Mouse (Mus musculus) kidney, postnatal 36 days (tissue): ENCODE measurements around the gene 1700011L22Rik.

Source experiments
- DNase-seq, 2 experiments: peaks; one replicate each; pipeline ENCODE4 v3.0.0; 2021 to 2022; ENCODE audit warnings: mixed read lengths in 2 of 2

1700011L22Rik gene

DNA sequence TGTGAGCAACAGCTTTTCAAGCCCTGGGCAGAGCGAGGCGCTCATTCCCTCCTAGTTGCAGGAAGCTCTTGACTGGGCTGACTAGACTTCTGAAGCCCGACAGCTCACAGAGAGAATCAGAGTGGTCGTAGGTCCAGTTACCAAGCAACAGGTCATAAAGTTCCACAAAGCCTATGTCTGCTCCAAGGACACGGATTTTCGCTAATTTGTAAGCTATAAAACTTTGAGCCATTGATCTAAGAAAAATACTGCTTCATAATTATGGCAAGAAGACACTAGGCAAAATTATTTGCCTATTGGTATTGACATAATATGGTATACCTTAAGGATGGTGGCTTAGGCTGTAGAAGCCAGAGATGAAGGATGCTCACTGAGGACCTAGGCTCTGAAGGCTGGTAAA lies at the start of gene 1700011L22Rik:
Gene 1700011L22Rik, minus strand, starts transcription at position 101 of the 400 bp plus-strand sequence.
- no peak for DNase-seq

DNA sequence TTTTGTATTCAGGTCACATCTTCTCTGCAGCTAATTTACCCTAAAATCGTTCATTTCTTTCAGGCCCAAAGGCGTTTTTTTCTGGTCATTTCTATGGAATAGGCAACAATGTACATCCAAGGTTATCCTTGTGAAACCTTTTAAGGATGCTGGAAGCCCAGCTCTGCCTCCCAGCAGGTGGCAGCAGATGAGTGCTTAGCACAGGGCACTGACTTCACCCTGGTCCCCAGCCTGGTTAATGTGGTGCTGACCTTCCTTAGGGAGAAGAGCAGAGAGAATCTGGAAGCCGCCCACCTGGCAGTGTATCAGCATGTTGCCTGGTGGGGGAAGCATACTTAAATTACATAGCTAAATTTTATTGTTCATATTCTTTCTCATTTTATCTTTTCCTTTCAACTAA lies 49.4 kb upstream of the 1700011L22Rik start:
- DNase-seq, result peak; percentile 78 to 92

DNA sequence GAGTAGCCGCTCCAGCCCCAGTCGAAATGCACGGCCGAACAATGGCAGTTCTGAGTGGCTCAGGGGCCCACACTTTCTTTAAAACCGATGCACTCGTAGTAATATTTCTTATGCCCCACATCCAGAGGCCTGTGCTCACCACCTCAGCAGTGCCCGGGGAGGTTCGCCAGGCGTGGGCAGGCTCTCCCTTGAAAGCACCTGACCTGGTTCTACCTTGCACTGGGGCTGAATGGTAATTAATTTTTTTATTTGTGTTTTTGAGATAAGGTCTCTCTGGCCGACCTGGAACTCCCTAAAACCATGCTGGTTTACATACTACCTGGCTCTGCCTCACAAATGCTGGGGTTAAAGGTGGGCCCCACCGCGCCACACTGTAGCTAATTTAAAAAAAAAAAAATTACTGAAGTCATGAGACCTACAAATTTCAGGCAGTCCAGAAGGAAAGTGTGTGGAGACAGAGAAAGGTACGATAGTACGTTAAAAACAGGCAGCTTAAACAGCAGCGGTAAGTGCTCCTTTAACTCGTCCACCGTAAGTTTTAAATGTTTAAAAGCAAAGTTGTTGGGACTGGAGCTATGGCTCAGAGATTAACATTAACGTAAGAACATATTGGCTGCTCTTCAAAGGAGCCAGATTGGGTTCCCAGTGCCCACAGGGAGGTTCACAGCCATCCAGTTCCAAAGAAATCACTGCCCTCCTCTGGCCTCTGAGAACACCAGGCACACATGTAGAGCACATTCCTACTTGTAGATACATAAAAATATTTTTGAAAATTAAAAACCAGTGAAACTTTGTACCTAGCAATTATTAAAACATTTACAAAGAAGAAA lies 47.1 kb upstream of the 1700011L22Rik start:
- peak; percentile 7 to 19 for DNase-seq

DNA sequence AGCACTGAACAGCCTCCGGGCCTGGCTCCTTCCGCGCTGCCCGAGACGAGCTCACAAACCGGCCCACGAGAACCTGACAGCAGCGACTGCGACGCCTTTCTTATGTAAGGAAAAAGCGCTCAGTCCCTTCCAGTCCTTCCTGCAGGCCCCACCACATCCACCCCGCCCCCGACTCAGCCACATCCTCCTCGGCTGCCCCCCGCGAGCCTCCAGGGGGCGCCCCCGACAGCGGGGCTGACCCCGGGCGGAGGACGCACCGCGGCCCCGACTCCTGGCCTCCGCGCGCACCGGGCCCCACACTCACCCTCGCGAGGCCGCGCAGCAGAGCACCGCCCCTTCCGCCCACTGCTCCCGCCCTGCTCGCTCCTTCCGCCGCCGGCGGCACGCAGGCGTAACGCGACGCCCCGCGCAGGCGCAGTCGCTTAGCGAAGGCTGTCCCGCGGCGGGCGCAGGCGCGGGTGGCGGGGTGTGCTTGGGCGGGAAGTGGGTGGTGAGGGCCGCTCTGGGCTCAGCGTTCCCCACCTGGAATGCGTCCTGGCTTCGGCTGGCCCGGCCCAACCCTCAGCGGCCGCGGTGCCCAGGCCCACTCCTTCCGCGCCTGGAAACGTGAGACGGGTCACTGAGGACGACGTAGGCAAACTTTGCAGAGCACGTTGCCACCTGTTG lies 46.4 kb upstream of the 1700011L22Rik start, which contains the start of gene Mmaa:
Gene Mmaa, minus strand, starts transcription at position 328 of the 666 bp plus-strand sequence.
- peak; percentile 97 to 99 for DNase-seq

DNA sequence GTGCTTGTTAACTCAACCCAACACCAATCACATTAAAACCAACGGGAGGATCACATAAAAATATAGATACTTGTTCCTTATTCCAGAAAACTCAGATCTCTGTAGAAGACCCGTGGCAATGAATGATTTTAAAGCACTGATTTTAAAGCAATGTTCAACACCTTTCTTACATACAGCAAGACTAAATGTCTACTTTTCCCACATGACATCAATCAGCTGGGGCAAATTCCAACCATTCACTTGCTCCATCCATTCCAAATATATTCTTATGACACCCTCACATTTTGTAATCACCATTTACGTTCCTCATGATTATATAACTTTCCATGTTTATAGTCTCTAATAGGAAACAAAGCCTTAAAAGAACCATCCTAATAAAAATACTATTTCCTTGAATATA lies 45.5 kb upstream of the 1700011L22Rik start:
- no peak for DNase-seq

DNA sequence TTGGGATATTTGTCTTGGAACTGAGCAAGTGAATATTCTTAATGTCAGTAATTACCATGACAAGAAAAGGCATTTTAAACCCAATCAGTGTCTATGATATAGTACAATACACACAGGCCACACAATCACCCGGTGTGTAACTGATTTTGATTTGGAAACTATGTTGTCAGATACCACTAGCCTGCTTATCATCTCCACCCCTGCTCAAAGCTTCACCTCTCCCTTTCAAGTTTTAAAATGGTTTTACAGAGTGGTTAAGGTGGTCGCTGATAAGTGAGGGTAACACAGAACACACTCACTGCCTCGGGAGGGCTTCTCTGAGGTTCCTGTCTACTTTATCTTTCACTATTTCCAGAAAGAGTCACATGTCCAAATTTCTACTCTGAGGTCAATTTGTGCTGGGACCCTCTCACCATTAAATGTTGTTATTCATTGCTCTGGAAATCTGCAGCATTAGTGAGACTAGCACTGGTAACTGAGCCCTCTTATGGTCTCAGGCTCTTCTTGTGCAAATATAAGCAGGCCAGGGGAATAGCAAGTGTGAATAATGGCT lies 44.4 kb upstream of the 1700011L22Rik start:
- no peak for DNase-seq

DNA sequence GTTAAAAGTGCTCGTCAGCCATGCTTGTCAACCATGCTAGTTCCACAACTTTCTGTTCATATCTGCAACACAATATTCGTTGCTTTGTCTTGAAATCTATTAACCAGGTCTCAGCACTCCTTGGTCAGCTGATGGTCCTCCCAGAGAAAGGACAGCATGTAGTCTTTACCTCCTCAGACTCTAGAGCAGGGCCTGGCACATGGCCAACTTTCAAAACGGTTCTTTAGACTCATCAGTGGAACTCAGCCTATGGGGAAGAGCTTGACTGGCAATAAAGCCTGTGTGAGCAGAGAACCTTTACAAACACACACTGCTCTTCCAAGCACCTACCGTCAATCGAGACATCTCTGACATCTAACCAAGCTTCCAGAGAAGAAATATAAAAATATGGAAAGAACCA lies 41.2 kb upstream of the 1700011L22Rik start:
- DNase-seq, result peak in 1 of 2 experiments; percentile 34

DNA sequence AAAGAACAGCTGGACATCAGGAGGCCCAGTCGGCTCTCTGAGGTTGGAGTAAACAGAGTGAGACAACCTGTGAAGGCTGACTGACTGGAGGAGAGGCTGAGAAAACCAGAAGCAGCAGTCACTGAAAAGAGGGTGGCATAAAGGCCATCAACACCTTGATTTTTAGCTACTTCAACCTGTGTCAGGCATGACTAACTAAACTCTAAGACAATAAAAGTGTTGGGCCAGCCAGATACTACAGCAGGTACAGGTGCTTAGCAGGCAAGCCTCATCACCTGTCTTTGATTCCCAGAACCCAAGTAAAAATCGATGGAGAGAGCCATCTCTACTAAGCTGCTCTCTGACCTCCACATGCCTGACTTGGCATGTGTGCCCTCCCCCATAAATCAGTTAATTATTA lies 40.3 kb upstream of the 1700011L22Rik start:
- DNase-seq, result no peak

DNA sequence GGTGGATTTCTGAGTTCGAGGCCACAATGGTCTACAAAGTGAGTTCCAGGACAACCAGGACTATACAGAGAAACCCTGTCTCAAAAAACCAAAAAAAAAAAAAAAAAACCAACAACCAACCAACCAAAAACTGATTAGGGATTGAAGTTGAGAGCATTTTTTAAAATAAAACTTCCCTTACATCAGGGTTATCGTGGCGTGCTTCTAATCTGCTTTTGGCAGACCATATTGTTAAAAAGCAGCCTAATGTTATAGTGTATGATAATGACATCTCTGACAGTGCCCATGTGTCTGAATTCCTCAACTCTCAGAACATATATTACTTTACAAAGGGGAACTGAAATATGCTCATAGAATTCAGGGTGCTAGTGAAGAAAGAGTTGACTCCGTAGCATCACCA lies 39.9 kb upstream of the 1700011L22Rik start:
- no peak for DNase-seq

DNA sequence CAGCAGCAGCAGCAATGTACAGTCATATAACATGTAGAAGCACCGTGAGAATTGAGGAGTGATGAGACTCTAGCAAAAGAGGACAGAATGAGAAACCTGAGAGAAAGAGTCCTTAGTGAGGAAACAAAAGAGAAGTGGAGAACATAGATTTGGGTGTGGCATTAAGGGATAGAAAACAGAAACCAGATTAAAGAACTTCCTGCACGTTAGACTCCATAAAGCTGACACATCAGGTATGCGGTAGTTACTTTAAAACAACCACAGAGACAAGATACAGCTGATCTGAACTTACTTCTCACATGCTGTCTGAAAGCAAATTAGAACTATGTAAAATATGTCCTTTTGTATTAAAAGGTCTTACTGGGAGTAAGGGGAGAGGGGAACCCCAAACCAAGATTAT lies 38.1 kb upstream of the 1700011L22Rik start:
- DNase-seq, result no peak

DNA sequence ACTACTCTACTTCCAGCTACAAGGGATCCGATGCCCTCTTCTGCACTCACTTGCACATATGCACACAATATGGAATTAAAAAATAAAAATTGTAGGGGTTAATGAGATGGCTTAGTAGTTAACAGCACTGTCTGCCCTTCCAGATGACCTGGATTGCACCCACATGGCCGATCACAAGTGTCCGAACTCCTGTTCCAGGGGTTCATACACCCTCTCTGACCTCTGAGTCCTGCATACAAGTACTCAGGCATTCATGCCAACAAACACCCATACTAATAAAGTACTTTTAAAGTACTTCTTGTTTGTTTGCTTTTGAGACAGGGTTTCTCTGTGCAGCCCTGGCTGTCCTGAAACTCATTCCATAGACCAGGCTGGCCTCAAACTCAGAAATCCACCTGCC lies 36.3 kb upstream of the 1700011L22Rik start:
- no peak for DNase-seq

DNA sequence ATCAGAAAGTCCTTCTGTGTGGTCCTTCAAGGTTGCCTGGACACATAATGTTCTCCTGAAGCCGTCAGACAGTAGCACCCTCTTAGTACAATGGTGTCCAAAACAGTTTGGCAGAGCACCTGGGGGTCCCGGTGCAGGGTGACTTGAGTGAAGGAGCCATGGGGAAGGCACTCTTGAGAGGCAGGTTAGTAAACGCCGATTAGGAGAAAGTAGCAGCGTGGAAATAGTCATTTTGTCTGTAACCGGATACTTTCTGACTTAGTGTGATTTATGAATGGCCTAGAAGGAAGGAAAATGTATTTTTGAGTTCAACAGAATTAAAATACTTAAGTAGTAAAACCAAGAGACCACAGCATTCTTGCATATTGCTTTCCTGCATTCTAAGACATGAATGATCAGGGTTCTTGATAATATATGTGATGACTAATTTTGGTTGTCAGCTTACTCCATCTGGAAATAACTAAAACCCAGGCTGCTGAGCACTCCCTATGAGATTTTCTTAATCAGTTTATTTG lies 33.1 kb upstream of the 1700011L22Rik start:
- no peak for DNase-seq

DNA sequence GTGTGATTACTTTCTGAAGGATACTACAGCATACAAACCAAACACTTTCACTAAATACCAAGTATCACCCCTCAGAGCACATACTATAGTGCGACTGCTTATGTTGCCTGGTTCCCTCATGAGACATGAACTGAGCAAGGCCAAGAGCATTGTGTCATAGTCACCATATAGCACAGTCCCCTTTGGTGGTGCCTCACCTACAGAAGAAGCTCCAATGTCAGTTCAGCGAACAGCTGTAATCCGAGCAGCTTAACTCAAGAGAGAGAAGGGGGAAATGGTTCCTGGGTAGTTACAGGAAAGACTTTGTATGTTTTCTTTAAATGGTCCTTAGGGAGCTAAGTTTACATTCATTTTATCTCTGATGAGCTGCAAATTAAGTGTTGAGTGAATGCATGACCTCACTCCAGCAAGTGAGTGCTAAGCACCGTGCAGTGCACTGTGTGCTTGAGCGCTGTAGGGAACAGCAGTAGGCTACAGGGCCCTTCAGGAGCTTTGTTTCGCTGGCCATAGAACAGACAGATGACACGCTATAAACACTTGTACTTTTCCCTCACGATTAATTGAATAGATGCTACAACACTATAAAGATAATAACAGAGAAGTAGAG lies 29.0 kb upstream of the 1700011L22Rik start:
- no peak for DNase-seq

DNA sequence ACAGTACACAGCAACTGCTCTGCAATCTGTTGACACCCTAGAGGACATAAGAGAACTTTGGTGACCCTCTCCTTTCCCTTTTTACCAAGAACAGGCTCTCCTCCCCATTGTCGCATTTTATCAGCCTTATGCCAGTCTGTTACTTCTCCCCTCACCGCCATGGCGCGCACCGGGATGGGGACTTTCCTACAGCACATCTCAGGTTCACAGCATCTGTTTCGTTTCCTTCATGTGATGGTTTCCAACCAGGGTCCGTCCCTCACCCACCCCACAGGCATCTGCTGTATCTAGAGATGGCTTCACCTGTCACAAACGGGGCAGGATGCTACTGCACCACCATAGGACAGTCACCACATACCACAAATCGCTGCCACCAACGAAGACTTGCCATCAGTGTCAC lies 26.6 kb upstream of the 1700011L22Rik start:
- DNase-seq, result no peak

DNA sequence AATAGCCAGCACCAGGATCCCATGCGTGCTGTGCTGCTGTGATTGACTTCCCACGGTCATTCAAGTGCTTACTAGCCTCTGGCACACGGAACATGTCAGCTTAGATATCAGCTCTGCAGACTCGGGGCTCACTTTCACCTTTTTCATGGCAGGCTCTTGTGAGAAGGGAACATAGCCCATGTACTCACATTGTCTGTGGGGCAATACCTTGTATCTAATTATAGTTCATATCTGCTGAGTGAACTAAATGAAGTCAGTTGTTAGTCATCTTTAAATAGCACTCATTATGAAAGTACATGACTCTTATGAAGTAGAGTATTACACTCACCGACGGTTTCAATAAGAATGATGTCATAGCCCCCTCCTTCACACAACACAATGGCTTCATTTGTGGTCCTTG lies 25.4 kb upstream of the 1700011L22Rik start:
- no peak for DNase-seq

DNA sequence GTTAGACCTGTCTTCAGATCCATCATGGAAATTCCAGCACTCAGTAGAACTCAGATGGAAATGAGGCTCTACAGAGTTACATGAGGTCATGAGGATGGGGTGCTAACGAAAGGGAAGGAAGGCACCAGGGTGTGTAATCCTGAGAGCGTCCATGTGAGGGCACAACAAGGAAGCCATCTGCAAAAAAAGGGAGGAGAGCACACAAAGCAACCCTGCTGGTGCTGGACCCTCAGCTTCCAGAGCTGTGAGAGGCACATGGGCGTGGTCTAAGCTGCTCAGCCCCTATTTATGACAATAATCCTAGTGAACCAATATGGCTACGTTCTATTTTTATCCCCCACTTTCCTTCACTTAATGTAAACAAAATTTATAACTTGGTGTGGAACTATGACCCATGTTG lies 24.3 kb upstream of the 1700011L22Rik start:
- no peak for DNase-seq

DNA sequence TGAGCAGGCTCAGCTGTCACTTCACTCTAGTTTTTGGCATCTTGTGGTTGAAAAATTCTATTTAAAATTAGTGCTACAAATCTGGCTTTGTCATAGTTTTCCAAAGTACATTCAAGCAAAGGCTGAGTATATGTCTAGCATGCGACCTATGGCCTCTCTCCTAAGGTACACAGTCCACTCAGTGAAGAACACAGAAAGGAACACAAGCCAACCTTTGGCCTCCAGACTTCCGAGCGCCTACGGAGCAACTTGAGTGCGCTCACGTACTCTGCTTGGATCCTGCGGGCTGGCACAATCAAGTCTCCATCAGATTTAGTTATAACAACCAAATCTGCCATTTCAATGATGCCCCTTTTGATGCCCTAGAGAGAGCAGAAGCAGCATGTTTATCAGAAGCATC lies 20.6 kb upstream of the 1700011L22Rik start:
- DNase-seq, result peak; percentile 41

DNA sequence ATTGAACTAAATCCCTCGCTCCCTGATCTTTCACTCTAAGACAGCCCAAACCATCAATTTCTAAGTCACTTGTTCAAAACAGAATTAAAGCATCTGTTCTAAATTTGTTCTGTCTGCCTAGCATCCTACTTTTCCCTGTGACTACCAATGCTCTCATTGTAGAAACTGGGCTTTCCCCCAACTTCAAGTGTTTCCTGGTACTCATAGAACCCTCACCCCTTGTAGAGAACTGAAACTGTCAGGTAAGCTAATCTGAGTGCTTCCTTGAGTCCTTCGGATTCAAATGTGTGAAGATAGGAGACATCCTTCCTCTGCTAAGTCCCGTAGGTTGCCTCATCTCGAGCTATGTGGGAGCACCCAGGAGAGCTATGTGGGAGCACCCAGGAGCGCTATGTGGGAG lies 13.6 kb upstream of the 1700011L22Rik start:
- no peak for DNase-seq

DNA sequence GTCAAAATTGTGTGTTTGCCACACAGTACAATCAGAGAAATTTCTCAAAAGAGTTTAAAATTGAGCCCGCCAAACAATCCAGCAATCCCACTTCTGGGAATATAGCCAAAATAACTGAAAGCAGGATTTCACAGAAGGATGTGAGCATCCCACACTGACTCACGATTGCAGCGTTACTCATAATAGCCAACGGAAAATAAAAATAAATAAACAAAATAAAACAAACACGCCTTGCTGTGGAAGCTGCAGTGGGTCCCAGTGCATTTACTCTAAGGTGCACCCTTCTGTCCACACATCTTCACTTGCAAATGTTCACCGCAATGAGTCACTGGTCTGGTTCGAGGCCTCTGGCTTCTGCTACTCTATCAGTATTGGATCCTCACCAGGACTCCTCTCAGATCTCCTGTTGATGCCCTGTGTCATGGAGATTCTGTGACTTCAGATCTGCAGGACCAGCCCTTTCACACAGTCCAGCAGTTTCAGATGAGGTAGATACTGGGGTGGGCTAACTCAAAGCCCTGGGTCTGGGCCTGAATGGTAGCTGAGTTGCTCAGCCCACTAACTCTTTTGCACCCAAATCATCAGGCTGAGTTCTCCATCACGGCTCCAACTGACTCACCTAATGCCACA lies 7.8 kb upstream of the 1700011L22Rik start:
- no peak for DNase-seq

DNA sequence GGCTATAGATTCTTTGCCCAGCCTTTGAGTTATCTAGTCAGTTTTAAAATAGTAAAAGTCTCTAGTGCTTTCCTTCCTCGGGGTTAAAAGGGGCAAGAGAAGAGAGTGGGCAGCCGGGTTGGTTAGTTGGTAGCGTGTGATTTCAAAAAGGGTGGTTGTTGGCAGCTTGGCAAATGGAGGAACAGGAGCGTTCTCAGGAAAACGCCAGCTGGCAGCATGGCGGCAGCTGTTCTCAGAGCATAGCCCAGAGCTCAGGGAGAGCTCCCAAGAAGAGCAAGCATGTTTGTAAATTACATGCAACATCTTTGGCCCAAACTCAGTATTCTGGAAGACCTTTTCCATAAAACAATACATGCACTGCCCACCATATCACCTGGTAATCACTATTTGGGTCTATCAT lies 5.4 kb upstream of the 1700011L22Rik start:
- no peak for DNase-seq

DNA sequence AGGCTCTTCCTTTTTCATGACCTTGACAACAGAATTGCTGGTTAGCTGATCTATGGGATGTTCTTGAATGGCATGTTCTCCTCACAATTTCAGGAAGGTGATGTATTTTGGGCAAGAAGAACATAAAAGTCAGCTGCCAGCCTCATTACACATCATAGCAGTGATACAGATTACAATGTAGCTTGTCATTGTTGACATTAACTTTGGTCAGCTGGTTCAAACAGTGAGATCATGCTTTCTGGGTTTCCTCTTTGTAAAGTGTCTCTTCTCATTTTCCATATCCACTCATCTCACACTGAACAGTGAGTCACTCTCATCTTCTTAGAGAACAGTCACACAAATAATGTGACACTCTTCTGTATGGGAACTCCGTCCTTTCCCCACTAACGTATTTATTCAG lies 4.9 kb downstream of the 1700011L22Rik start:
- DNase-seq, result no peak

DNA sequence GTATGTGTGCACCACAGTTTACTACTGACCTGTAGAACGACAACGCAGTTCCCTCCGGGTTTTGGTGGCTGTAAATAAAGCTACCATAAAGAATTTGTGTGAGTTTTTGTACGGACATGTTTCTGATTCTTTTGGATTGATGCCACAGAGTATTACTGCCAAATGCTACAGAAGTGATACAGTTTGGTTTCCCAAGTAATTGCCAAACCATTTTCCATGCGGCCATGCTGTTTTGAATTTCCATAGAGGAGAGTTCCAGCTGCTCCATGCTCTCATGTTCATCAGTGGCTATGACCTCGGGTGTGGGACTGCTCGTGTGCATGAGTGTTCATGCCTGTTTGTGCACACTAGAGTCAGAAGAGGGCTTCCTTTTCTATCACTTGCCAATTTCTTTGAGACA lies 8.4 kb downstream of the 1700011L22Rik start:
- no peak for DNase-seq

DNA sequence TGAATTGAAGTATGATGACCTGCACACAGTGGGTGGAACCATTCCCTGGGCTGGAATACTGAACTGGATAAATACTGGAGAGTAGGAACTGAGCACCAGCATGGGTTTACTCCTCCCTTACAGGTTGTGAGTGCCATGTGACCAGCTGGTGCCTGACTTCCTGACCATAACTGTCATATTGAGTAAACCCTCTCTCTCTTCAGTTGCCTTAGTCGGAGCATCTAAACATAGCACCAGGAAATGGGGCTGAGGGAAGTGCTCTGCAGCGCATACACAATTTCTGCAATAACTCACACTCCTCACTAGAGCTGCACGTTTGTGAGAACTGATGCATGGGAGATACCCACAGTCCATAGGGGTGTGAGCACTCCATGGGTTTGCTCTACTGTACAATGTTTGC lies 9.1 kb downstream of the 1700011L22Rik start:
- no peak for DNase-seq
